Mouse (Mus musculus) midbrain, embryonic 16.5 days (tissue): ENCODE data around the gene Pkd2. TPM values are rescaled to one million over a fixed set of nuclear protein-coding genes. Genes with fewer than 3 reads are reported as not detected.

Experiments
- ATAC-seq: fragments of 200-750 bp; cut with Nextera tagmentation; 2 replicates; pipeline ENCODE4 v1.8.0; 2017; ENCODE audit warnings: moderate TSS enrichment
- H3K27ac ChIP-seq: fragments of 300-500 bp; sonication (generic); 2 replicates; pipeline ENCODE4 v1.5.1; 2014; ENCODE audit warnings: mild to moderate bottlenecking, low read length, mixed read lengths
- H3K27me3 ChIP-seq: fragments of 300-500 bp; sonication (generic); 2 replicates; pipeline ENCODE4 v1.6.1; 2014; ENCODE audit warnings: low read depth, low read length, mixed read lengths; ENCODE audit not compliant: control insufficient read depth, insufficient read depth
- H3K36me3 ChIP-seq: fragments of 300-500 bp; sonication (generic); 2 replicates; pipeline ENCODE4 v1.6.1; 2014; ENCODE audit warnings: mild to moderate bottlenecking, low read length, moderate library complexity, mixed read lengths; ENCODE audit not compliant: control insufficient read depth, insufficient read depth
- H3K4me1 ChIP-seq: fragments of 300-500 bp; sonication (generic); 2 replicates; pipeline ENCODE4 v1.6.1; 2014; ENCODE audit warnings: mild to moderate bottlenecking, low read length, mixed read lengths; ENCODE audit not compliant: control insufficient read depth, insufficient read depth
- H3K4me2 ChIP-seq: fragments of 300-500 bp; sonication (generic); 2 replicates; pipeline ENCODE4 v1.6.1; 2014; ENCODE audit warnings: mild to moderate bottlenecking, low read length, mixed read lengths
- H3K4me3 ChIP-seq: fragments of 300-500 bp; sonication (generic); 2 replicates; pipeline ENCODE4 v1.5.1; 2014; ENCODE audit warnings: low read depth, mild to moderate bottlenecking, low read length, moderate library complexity, mixed read lengths
- H3K9ac ChIP-seq: fragments of 300-500 bp; sonication (generic); 2 replicates; pipeline ENCODE4 v1.6.1; 2014; ENCODE audit warnings: low read depth, low read length, mixed read lengths
- H3K9me3 ChIP-seq: fragments of 300-500 bp; sonication (generic); replicated peaks from 2 replicates; pipeline ENCODE4 v1.6.1; 2014; ENCODE audit warnings: mild to moderate bottlenecking, low read length, mixed read lengths; ENCODE audit not compliant: control insufficient read depth, poor library complexity, severe bottlenecking
- WGBS: fragments of 180-500 bp; shearing (Covaris S2); extraction: QIAGEN DNeasy Blood & Tissue Kit; methylation state at CpG from one replicate; pipeline ENCODE4 v1.1.7; 2014; 5-methylcytosine and 5-hydroxymethylcytosine counted together
- polyA plus RNA-seq: library from polyadenylated mRNA; unstranded; fragments of >200 nt; fragmentation: Nextera tagmentation; extraction: Ambion mirVana; gene quantifications from 2 replicates; pipeline ENCODE4 v1.2.1, GENCODE M21; 2015

The Pkd2 gene
- 7.6 and 8.1 TPM in 2 replicates for polyA plus RNA-seq

DNA sequence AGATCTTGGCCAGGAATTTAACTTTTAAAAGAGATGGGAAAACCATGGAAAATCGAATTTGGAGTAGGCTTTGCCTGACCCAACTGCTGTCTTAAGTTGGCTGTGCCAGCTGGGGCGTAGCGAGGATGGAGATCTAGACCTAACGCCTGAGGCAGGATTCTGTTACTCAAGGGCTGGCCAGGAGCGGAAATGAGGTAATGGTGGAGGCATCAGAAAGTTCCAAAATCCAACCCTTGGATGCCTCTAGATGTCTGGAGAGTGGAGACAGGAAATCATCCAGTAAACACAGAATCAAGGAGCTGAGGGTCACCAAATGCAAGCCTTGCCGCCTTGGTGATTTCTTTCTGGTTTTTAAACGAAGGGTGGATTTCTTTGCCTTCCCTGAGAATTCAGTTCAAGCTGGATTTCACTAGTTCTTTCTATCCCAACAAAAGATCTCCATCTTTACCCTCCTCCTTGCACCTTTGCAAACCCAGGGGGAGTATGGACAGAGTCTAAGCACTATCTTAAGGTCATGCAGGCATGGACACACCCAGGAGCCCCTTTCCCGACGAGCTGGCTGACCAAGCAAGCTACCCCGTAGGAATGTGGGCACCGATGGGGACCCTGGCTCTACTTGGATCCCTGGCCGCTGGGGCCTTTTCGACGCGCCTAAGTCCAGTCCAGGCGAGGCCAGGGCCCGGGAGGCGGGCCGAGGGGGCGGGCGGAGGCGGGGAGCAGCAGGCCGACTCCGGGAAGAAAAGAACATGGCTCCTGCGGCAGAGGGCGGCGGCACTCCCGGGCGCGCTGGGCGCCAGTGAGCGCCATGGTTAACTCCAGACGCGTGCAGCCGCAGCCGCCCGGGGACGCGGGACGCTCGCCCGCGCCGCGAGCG, at the start of gene Pkd2:
TSS of gene Pkd2 (plus strand) at position 619 of the 874 bp plus-strand sequence.
- H3K9me3 ChIP-seq, result 0 out of 2 replicates have a peak, but pooled peaks cover 3% of the 10 kb centered on the region
- H3K27ac ChIP-seq, result peak within 1 kb of the TSS; percentile 95
- no peaks in the 10 kb centered on the region for H3K27me3 ChIP-seq
- H3K36me3 ChIP-seq, result peaks cover 7% of the 10 kb centered on the region
- peak within 1 kb of the TSS; percentile 68 for H3K4me2 ChIP-seq
- H3K4me3 ChIP-seq, result peak within 1 kb of the TSS; percentile 88
- H3K4me1 ChIP-seq, result peaks cover 19% of the 10 kb centered on the region
- H3K9ac ChIP-seq, result peak within 1 kb of the TSS; percentile 96
- ATAC-seq, result peak; percentile 86
- 17% methylated on average over 29 of the region's 46 CpGs for WGBS

DNA sequence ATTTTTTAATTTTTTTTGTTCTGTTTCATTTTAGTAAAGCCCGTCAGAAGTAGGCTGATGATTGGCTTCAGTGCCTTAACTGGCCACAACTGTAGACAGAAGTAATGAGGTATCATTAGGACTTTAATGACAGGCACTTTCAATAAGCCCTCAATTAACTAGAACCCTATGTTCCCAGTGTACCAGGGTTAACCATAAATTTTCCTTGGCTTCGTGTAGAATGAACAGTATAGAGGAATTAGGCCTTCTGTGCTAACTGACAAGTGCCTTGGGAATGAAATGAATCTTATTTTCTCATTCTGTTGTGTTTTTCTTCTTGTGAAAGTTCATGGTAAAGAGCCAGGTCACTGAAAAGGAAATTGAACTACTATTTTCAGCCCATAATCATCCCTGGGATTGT, 43.3 kb upstream of the Pkd2 start:
- H3K27me3 ChIP-seq, result no peaks in the 10 kb centered on the region
- H3K4me3 ChIP-seq, result no peak overlapping the region
- no peak overlapping the region for H3K9ac ChIP-seq
- no peaks in the 10 kb centered on the region for H3K36me3 ChIP-seq
- no peak overlapping the region for H3K27ac ChIP-seq
- WGBS, result 76% methylated on average over 2 of the region's 2 CpGs
- H3K4me2 ChIP-seq, result no peak overlapping the region
- ATAC-seq, result no peak
- no peaks in the 10 kb centered on the region for H3K4me1 ChIP-seq
- H3K9me3 ChIP-seq, result no peaks in the 10 kb centered on the region

DNA sequence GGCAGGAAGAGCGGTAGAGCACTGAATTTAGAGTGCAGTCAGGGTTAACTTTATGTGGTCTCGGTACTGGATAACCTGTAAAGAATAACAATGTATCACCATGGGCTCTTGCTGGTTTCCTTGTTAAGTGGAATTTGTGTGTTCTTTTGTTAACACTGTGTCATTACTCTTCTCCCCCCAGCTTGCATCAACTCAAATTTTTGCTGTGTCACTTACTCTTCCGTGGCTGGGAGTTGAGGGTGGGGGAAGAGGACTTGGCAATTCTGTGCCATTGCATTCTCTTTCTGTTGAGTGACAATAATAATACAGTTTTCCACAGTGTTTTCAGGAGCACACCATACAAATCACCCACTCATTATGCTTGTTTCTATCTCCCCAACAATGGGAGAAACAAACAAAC, 42.2 kb upstream of the Pkd2 start:
- no peak overlapping the region for H3K27ac ChIP-seq
- no peaks in the 10 kb centered on the region for H3K9me3 ChIP-seq
- 76% methylated on average over 3 of the region's 3 CpGs for WGBS
- no peaks in the 10 kb centered on the region for H3K36me3 ChIP-seq
- ATAC-seq, result no peak
- H3K4me1 ChIP-seq, result no peaks in the 10 kb centered on the region
- no peak overlapping the region for H3K9ac ChIP-seq
- no peak overlapping the region for H3K4me2 ChIP-seq
- H3K4me3 ChIP-seq, result no peak overlapping the region
- no peaks in the 10 kb centered on the region for H3K27me3 ChIP-seq

DNA sequence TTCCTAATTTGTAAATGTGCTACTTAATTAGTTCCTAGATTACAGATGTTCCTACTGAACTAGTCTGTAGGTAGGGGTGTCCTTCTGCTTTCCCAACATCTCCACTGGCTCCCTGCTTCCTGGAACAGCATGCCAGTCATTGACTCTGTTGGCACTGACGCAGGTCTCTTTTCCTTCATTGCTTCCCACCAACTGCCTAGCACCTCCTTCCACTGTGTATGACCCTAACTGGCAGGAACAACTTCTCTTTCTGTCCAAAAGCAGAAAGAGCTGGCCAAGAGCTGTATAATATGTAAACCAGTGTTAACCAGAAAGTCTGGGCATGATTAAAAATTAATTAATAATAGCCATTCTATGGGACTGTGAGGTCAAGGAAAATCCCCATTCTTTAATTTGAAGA, 41.5 kb upstream of the Pkd2 start:
- ATAC-seq, result no peak
- Histone ChIP-seq H3K4me3 (no peak overlapping the region), H3K27ac (no peak overlapping the region), H3K9ac (no peak overlapping the region), H3K27me3 (no peaks in the 10 kb centered on the region), H3K4me2 (no peak overlapping the region), H3K4me1 (no peaks in the 10 kb centered on the region), H3K9me3 (no peaks in the 10 kb centered on the region), H3K36me3 (no peaks in the 10 kb centered on the region)
- 93% methylated on average over 1 of the region's 1 CpGs for WGBS

DNA sequence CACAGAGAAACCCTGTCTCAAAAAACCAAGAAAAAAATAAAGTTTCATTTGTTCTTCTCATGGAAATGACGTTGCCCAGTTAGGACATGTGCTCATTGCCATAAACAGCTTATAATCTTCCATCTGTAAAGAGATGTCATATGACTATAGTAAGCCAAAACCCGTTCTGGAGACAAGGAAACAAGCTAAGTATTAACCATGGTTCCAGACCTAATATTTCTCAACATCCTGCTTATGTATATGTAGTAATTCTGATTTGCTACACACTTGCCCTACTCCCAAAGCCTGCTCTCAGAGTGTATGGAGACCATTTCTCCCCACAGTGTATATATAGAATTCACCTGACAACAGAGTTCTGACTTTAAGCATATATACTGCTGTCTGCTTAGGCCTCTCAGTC, 37.2 kb upstream of the Pkd2 start:
- Histone ChIP-seq H3K9me3 (no peaks in the 10 kb centered on the region), H3K9ac (no peak overlapping the region), H3K36me3 (no peaks in the 10 kb centered on the region), H3K4me1 (no peaks in the 10 kb centered on the region), H3K27me3 (no peaks in the 10 kb centered on the region), H3K4me3 (no peak overlapping the region), H3K27ac (no peak overlapping the region), H3K4me2 (no peak overlapping the region)
- ATAC-seq, result no peak
- WGBS, result 71% methylated on average over 2 of the region's 2 CpGs

DNA sequence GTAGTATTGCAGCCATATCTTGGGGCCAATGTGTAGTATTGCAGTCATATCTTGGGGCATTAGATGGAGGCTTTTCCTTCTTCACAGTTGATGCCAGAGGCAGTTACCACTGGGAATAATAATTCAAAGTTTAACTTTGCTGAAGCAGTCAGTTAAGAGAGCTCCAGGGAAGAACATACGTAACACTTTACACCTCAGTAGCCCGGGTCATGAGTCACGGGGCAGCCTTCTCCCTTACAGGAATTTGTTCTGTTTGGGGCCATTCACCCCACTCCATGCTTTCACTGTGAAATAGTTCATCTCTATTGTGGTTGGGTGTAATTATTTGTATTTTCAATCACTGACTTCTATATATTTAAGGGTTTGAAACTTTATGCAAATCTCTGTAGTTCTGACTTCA, 35.4 kb upstream of the Pkd2 start:
- Histone ChIP-seq H3K36me3 (no peaks in the 10 kb centered on the region), H3K4me2 (no peak overlapping the region), H3K4me3 (no peak overlapping the region), H3K27ac (no peak overlapping the region), H3K9ac (no peak overlapping the region), H3K9me3 (no peaks in the 10 kb centered on the region), H3K4me1 (no peaks in the 10 kb centered on the region), H3K27me3 (no peaks in the 10 kb centered on the region)
- 95% methylated on average over 3 of the region's 3 CpGs for WGBS
- ATAC-seq, result no peak

DNA sequence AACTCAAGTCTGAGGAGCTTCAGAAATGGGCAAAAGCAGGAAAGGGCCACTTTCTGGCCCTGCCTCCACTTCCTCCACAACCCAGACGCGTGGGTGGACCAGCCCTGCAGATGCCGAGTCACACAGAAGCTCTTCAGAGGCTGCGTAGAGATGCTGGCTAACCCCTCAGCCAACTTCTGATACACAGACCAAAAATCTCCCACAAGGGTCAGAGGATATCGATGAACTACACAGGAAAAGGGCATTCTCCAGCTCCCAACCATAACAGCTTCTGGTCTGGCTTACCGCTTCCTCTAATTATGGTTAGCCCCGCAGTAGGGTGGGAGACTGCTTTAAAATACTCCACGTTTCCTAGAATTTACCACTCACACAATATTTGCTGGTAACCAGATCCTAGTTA, 33.3 kb upstream of the Pkd2 start:
- H3K27me3 ChIP-seq, result no peaks in the 10 kb centered on the region
- no peaks in the 10 kb centered on the region for H3K9me3 ChIP-seq
- no peak for ATAC-seq
- H3K4me2 ChIP-seq, result no peak overlapping the region
- H3K4me3 ChIP-seq, result no peak overlapping the region
- WGBS, result 93% methylated on average over 8 of the region's 8 CpGs
- H3K27ac ChIP-seq, result no peak overlapping the region
- H3K9ac ChIP-seq, result no peak overlapping the region
- no peaks in the 10 kb centered on the region for H3K36me3 ChIP-seq
- H3K4me1 ChIP-seq, result no peaks in the 10 kb centered on the region

DNA sequence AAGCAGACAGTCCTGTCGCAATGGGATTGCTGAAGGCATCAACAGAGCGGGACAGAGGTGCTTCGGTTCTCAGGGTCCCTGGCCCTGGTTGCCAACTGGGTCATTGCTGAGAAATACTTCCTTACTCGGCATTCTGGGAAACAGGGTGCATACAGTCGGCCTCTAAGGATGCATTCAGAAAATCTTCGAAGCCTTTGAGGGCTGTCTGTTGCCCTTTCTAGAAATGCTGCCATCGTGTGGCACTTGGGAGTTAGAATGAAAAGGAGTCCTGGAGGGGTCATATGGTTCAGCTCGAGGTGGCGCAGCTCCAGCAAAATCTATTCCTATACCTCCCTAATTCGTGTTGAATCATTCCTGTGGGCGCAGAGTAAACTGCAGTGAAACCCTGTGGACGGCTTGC, 26.4 kb upstream of the Pkd2 start:
- no peak overlapping the region for H3K27ac ChIP-seq
- no peak for ATAC-seq
- no peaks in the 10 kb centered on the region for H3K9me3 ChIP-seq
- WGBS, result 46% methylated on average over 12 of the region's 12 CpGs
- no peaks in the 10 kb centered on the region for H3K27me3 ChIP-seq
- H3K4me3 ChIP-seq, result no peak overlapping the region
- no peak overlapping the region for H3K9ac ChIP-seq
- no peaks in the 10 kb centered on the region for H3K4me1 ChIP-seq
- H3K36me3 ChIP-seq, result no peaks in the 10 kb centered on the region
- no peak overlapping the region for H3K4me2 ChIP-seq

DNA sequence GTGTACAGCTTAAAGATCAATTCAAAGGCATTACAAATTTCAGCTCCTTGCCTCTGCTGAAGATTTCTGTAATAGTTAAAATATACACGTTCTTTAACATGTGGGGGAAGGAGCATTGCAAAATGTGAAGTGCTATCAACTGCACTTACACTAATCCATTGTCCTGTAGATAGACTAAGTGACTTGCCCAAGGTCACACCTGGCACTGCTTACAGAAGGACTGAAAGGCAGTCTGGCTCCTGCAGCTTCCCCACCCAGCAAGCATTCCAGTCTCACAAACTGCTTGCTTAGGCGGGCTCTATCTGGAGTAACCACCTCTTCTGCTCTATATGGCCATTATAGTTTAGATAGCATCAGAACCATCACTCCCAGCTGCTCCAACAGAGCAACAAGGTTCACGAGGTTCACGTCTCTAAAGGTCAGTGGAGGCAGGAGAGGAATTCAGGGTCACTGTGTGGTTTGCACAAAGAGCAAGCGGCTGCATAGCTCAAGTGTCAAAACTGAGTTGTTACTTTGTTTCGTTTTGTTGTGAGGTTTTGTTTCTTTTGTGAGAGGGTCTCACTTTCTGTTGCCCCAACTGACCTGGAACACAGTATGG, 25.2 kb upstream of the Pkd2 start:
- ATAC-seq, result no peak

More for the DNA sequence above, 25.2 kb upstream of the Pkd2 start:
- Histone ChIP-seq H3K4me3 (no peak overlapping the region), H3K4me1 (no peaks in the 10 kb centered on the region), H3K27me3 (no peaks in the 10 kb centered on the region), H3K36me3 (no peaks in the 10 kb centered on the region), H3K9me3 (no peaks in the 10 kb centered on the region), H3K4me2 (no peak overlapping the region), H3K27ac (no peak overlapping the region), H3K9ac (no peak overlapping the region)
- 69% methylated on average over 6 of the region's 6 CpGs for WGBS
